Mouse (Mus musculus) cerebellum, adult 2 months (tissue): ENCODE results near the gene Zbtb38.
"Not testable (repeated sequence)": the region's sequence is repeated elsewhere in the genome, so short reads cannot be mapped to it uniquely, and the experiment has no call there.

Experiments
- CTCF ChIP-seq: fragments of 200-500 bp; IDR thresholded peaks from 2 replicates; pipeline ENCODE4 v1.5.1; 2011; ENCODE audit warnings: low read depth, mild to moderate bottlenecking, control low read depth, low read length, moderate library complexity, borderline replicate concordance; ENCODE audit not compliant: insufficient read depth
- POLR2A ChIP-seq: fragments of 200-500 bp; IDR thresholded peaks from 2 replicates; pipeline ENCODE4 v1.6.1; 2011; ENCODE audit warnings: low read length, control low read depth, borderline replicate concordance; ENCODE audit not compliant: insufficient read depth

DNA sequence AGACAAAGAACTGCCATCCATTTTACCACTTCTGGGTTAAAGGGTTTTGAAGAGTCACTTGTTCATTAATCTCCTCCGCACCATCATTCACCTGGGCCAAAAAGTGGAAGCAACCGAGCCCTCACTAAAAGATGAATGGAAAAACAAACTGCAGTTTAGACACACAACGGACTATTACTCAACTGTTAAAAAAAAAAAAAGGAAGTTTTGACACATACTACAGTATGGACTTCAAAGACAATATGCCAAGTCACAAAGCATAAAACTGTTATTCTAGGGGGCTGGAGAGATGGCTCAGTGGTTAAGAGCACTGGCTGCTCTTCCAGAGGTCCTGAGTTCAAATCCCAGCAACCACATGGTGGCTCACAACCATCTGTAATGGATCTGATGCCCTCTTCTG is 108.6 kb downstream of the Zbtb38 start:
- not testable (repeated sequence) for TF ChIP-seq CTCF, POLR2A
